Mouse (Mus musculus) bone marrow, adult 2 months (tissue): Measurements from ENCODE around the gene Nmnat2. TPM values are rescaled to one million over a fixed set of nuclear protein-coding genes. Genes with fewer than 3 reads are reported as not detected.

Source experiments
- H3K27ac ChIP-seq: fragments of 200-500 bp; 2 replicates; pipeline ENCODE4 v1.5.1; 2012; ENCODE audit warnings: low read depth, mild to moderate bottlenecking, control low read depth, inconsistent platforms, low read length; ENCODE audit not compliant: control insufficient read depth, poor library complexity, insufficient read depth
- H3K4me1 ChIP-seq: fragments of 200-500 bp; 2 replicates; pipeline ENCODE4 v1.6.1; 2011; ENCODE audit warnings: low read length; ENCODE audit not compliant: control insufficient read depth, insufficient read depth
- H3K4me3 ChIP-seq: fragments of 200-500 bp; replicated peaks from 2 replicates; pipeline ENCODE3; 2011; ENCODE audit warnings: mild to moderate bottlenecking, low read depth, low read length, control low read depth; ENCODE audit not compliant: control insufficient read depth
- CTCF ChIP-seq: fragments of 200-500 bp; IDR thresholded peaks from 2 replicates; pipeline ENCODE4 v1.5.1; 2011; ENCODE audit warnings: low read length, control low read depth; ENCODE audit not compliant: control insufficient read depth, insufficient read depth
- POLR2A ChIP-seq: fragments of 200-500 bp; IDR thresholded peaks from 2 replicates; pipeline ENCODE4 v1.6.1; 2011; ENCODE audit warnings: low read depth, mild to moderate bottlenecking, control low read depth, low read length, borderline replicate concordance; ENCODE audit not compliant: control insufficient read depth
- WGBS: fragments of 180-500 bp; shearing (Covaris S2); methylation state at CpG from one replicate; pipeline ENCODE4 v1.1.7; 2018; 5-methylcytosine and 5-hydroxymethylcytosine counted together
- polyA plus RNA-seq: library from polyadenylated mRNA; stranded (reverse); fragments of >200 nt; gene quantifications from 2 replicates; pipeline ENCODE4 v1.2.4, GENCODE M21; 2011; ENCODE audit warnings: low replicate concordance; ENCODE audit not compliant: missing spikeins, insufficient read depth, insufficient read length

The Nmnat2 gene
- polyA plus RNA-seq, 1 experiment = 7.5 TPM

DNA sequence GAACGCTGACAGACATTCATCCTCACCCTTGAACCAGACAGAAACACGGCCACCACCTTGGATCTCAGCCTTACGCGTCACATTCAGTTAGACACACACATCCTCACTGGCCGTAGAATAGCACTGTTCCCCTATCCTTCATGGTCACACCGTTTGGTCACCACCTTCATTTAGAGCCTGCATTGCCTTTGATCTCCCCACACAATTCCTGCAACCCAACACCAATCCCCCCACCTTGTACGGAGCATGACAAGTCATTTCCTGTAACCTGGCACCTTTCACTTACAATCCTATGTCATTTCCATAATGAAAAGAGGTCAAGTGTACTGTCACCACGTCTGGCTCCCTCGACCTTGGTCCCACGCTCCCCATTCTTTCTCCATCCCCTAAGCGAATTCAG is 189.2 kb downstream of the Nmnat2 start:
- 83% methylated on average over 11 of the region's 11 CpGs for WGBS
- no peaks in the 10 kb centered on the region for H3K4me1 ChIP-seq
- TF ChIP-seq POLR2A = no peak
- H3K27ac ChIP-seq = no peak overlapping the region
- no peak overlapping the region for H3K4me3 ChIP-seq

DNA sequence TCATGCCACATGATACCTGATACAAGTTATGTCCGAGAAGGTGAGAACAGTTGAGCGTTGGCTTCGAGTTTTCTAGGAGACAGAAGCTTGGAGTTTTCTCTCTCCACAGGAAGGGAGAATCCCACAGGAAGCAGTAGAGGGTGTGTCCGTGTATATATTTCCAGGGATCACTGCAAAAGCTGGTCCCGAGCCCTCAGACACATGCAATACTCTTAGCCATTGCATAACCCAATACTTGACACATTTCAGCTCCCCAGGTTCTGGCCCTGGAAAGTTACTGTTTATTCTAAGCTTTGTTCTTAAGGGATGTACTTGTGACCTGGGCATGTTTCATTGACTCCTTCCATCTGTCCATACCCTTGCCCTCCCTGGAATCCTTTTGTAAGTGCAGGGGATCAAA is 191.0 kb downstream of the Nmnat2 start:
- no peak overlapping the region for H3K4me3 ChIP-seq
- no peak for TF ChIP-seq CTCF
- TF ChIP-seq POLR2A = no peak
- no peak overlapping the region for H3K27ac ChIP-seq
- no peaks in the 10 kb centered on the region for H3K4me1 ChIP-seq
- 74% methylated on average over 5 of the region's 5 CpGs for WGBS

DNA sequence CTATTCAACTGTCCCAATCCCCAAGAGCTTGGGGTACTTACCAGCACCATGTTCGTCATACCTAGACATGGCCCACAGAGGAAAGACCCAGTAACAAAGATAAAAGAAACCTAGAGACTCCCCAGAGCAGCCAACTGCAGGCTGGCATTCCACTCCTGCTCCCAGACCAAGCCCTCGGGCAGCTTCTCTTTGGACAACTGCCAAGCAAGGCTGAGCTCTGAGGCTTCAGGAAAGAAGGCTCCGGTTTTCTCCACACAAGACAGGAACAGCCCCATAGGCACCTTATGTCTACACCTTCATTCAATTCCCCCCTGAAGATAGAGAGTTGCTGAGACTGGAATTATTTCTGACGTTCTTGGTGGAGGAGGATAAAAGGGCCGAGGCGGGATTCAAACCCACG is 197.8 kb downstream of the Nmnat2 start:
- 79% methylated on average over 7 of the region's 7 CpGs for WGBS
- Histone ChIP-seq H3K4me1 (no peaks in the 10 kb centered on the region), H3K27ac (no peak overlapping the region), H3K4me3 (no peak overlapping the region)
- no peak for TF ChIP-seq CTCF

DNA sequence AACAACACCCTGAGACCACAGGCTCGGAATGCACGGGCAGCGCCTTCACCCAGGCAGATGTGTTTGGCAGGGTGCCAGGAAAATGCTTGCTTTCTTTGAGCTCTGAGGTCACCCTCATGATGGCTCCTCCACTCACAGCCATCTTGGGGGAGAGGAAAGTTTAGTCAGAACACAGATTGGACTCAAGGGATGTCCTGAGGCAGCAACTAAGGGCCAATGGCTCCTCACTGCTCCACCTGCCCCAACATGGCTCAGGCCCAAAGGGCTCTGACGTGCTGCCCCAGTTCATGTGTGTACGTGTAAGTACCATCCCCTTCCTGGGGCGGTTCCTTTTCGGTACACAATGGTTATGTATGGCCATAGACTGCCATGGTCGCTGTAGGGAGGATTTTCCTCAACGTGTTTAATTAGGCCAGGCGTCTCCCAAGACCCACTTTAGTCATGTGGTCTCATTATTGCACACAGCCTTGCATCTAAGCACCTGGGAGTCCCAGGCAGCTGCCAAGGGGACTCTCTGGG is 198.9 kb downstream of the Nmnat2 start:
- H3K4me3 ChIP-seq = no peak overlapping the region
- no peak overlapping the region for H3K27ac ChIP-seq
- no peaks in the 10 kb centered on the region for H3K4me1 ChIP-seq
- 77% methylated on average over 10 of the region's 10 CpGs for WGBS
- TF ChIP-seq POLR2A = no peak
- no peak for TF ChIP-seq CTCF

GRCm38 (mm10) chr1:153155364-153155763 is 200.6 kb downstream of the Nmnat2 start:
- no peak overlapping the region for H3K27ac ChIP-seq
- TF ChIP-seq POLR2A = no peak
- no peak for TF ChIP-seq CTCF
- WGBS = 88% methylated on average over 8 of the region's 8 CpGs
- H3K4me3 ChIP-seq = no peak overlapping the region
- no peaks in the 10 kb centered on the region for H3K4me1 ChIP-seq

DNA sequence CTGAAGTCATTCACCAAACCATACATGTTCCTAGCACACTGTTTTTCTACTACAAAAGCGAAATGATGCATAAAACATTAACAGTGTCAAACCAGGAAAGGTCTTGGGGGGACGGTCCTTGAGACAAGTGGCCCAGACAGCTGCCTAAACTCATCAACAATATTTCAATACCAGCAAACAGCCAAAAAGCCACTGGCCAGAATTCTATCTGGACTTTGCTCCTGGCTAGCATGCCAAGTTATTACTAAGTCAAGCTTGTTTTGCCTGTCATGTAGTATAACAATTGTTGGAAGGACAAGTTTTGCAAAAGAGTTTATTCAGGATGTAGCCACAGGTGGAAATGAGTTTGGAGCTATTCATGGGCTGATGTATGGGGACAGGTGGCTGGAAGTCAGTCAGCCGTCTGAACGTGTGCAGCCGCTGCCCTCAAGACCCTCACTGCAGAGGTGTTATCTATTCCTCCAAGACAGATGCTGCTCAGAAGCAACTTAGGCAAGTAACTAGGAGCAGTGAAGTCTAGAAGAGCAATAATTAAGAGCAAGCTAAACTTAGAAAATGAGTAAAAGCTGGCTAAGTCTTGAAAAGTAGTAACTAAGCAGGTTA is 202.3 kb downstream of the Nmnat2 start:
- 79% methylated on average over 5 of the region's 5 CpGs for WGBS
- H3K4me3 ChIP-seq = no peak overlapping the region
- H3K27ac ChIP-seq = no peak overlapping the region
- TF ChIP-seq CTCF (no peak), POLR2A (no peak)
- H3K4me1 ChIP-seq = no peaks in the 10 kb centered on the region

GRCm38 (mm10) chr1:153159137-153159536 is 204.3 kb downstream of the Nmnat2 start:
- Histone ChIP-seq H3K27ac (no peak overlapping the region), H3K4me1 (no peaks in the 10 kb centered on the region), H3K4me3 (no peak overlapping the region)
- TF ChIP-seq CTCF (no peak), POLR2A (no peak)
- WGBS = 88% methylated on average over 4 of the region's 4 CpGs

GRCm38 (mm10) chr1:153163831-153164230 is 209.0 kb downstream of the Nmnat2 start:
- WGBS = 75% methylated on average over 3 of the region's 3 CpGs
- no peaks in the 10 kb centered on the region for H3K4me1 ChIP-seq
- H3K27ac ChIP-seq = no peak overlapping the region
- H3K4me3 ChIP-seq = no peak overlapping the region
- TF ChIP-seq CTCF = no peak
- no peak for TF ChIP-seq POLR2A

- no peak for TF ChIP-seq CTCF
- no peak for TF ChIP-seq POLR2A
- H3K4me3 ChIP-seq = no peak overlapping the region
Measured at GRCm38 (mm10) chr1:153168293-153168692, 213.5 kb downstream of the Nmnat2 start.

More at GRCm38 (mm10) chr1:153168293-153168692, 213.5 kb downstream of the Nmnat2 start:
- WGBS = 79% methylated on average over 5 of the region's 5 CpGs
- Histone ChIP-seq H3K4me1 (no peaks in the 10 kb centered on the region), H3K27ac (no peak overlapping the region)

Other genes starting within 250 kb of the Nmnat2 start
- gene Apobec4, start 204.4 kb upstream of the Nmnat2 start, polyA plus RNA-seq = not detected in 2 replicates
- 8.6 and 9.2 TPM in 2 replicates for gene Rgl1, start 188.6 kb upstream of the Nmnat2 start, polyA plus RNA-seq
- gene Arpc5, start 188.5 kb upstream of the Nmnat2 start, polyA plus RNA-seq = 143 and 180 TPM in 2 replicates
- gene Ncf2, start 154.8 kb upstream of the Nmnat2 start, polyA plus RNA-seq = 43.0 and 112 TPM in 2 replicates
- gene Smg7, start 52.3 kb upstream of the Nmnat2 start, polyA plus RNA-seq = 26.8 and 41.0 TPM in 2 replicates
- gene Lamc2, start 231.5 kb downstream of the Nmnat2 start, polyA plus RNA-seq = not detected in 2 replicates